In genomic region chr6:118015971-118016370, GRCm38 (mm10) we compare ENCODE assay signal across 11 mouse cellular contexts. TPM values are rescaled to one million over a fixed set of nuclear protein-coding genes. Genes with fewer than 3 reads are reported as not detected.
DNase-seq lines count a peak whose midpoint lies in the region; ATAC-seq and TF ChIP-seq lines count a peak whose summit lies in the region.
"Had no signal": no experiment of that assay in that cellular context is flagged by ENCODE, and none has a peak within 500 bp of the region (broad histone marks: within the 10 kb centered on the region; RNA-seq: fewer than 3 reads in every experiment).

No protein-coding gene starts in this region.

- TF ChIP-seq POLR2A in brain, embryonic 14.5 days (IDR thresholded peaks at IDR 0.05; ENCODE audit: borderline replicate concordance, extremely low read depth, insufficient read depth, insufficient read length, poor library complexity, severe bottlenecking): no peak
- no peak for TF ChIP-seq POLR2A in lung, adult 2 months (IDR thresholded peaks at IDR 0.05; ENCODE audit: borderline replicate concordance, extremely low read depth, low read depth, low read length)

- H3K27me3 ChIP-seq in forebrain, embryonic 13.5 days: peaks cover 30% of the 10 kb centered on the region
- no peaks in the 10 kb centered on the region for H3K27me3 ChIP-seq in midbrain, postnatal 0 days (ENCODE audit: insufficient read depth, low read length)

- H3K27ac ChIP-seq in forebrain, embryonic 13.5 days: peak overlapping the region; percentile 40; the same call in 1 of the 2 replicates
- peak overlapping the region; percentile 77 for H3K27ac ChIP-seq in midbrain, postnatal 0 days (ENCODE audit: low read depth, low read length)
- H3K27ac ChIP-seq: lung, embryonic 15.5 days had no signal

- no peaks in the 10 kb centered on the region for H3K36me3 ChIP-seq in forebrain, embryonic 13.5 days (ENCODE audit: poor library complexity, severe bottlenecking)
- H3K36me3 ChIP-seq in midbrain, postnatal 0 days (ENCODE audit: insufficient read depth, low read length): no peaks in the 10 kb centered on the region
- H3K36me3 ChIP-seq: lung, embryonic 15.5 days had no signal

- no peaks in the 10 kb centered on the region for H3K9me3 ChIP-seq in forebrain, embryonic 13.5 days (replicated peaks)
- H3K9me3 ChIP-seq in midbrain, postnatal 0 days (ENCODE audit: low read length): no peaks in the 10 kb centered on the region
- H3K9me3 ChIP-seq: lung, embryonic 15.5 days had no signal

- peaks cover 25% of the 10 kb centered on the region for H3K4me1 ChIP-seq in forebrain, embryonic 13.5 days
- H3K4me1 ChIP-seq in midbrain, postnatal 0 days (ENCODE audit: insufficient read depth, low read length): peaks cover 40% of the 10 kb centered on the region
- no peaks in the 10 kb centered on the region; the same call in 1 of the 2 replicates for H3K4me1 ChIP-seq in lung, adult 2 months (ENCODE audit: control insufficient read depth, insufficient read depth, low read length)

- no peak for TF ChIP-seq CTCF in brain, embryonic 14.5 days (IDR thresholded peaks at IDR 0.05; ENCODE audit: borderline replicate concordance, extremely low read depth, insufficient read depth, insufficient read length)
- no peak for TF ChIP-seq CTCF in midbrain, postnatal 0 days (IDR thresholded peaks at IDR 0.05)
- TF ChIP-seq CTCF in lung, adult 2 months (IDR thresholded peaks at IDR 0.05; ENCODE audit: insufficient read depth, low read length): no peak

- ATAC-seq in forebrain, embryonic 13.5 days: peak; percentile 78
- peak; percentile 75 for ATAC-seq in midbrain, postnatal 0 days (ENCODE audit: low FRiP score)
- ATAC-seq in granulocyte monocyte progenitor cell, adult 5-6 weeks (replicated peaks; ENCODE audit: poor library complexity, severe bottlenecking): no peak

- peak; percentile 88 for DNase-seq in brain, embryonic 14.5 days (ENCODE audit: low read depth)
- peak; percentile 62 to 67 for DNase-seq in layer of hippocampus, adult 8-10 months (ENCODE audit: low spot score in 2 of 2)
- DNase-seq in midbrain, postnatal 0 days (ENCODE audit: low spot score): peak; percentile 81
- DNase-seq in urinary bladder, postnatal 25 days (ENCODE audit: low spot score): no peak
- no peak for DNase-seq in thymus, postnatal 10 days (ENCODE audit: low spot score in 2 of 2)
- DNase-seq in lung, adult 2 months: no peak
- DNase-seq: thymus, postnatal 25 days had no signal

- no peak overlapping the region for H3K9ac ChIP-seq in forebrain, embryonic 13.5 days
- no peak overlapping the region for H3K9ac ChIP-seq in midbrain, postnatal 0 days (replicated peaks; ENCODE audit: low read length, poor library complexity, severe bottlenecking)
- H3K9ac ChIP-seq: lung, embryonic 15.5 days had no signal

- no peak overlapping the region for H3K4me2 ChIP-seq in forebrain, embryonic 13.5 days
- 0 out of 2 replicates have a peak overlapping the region, but pooled peaks have one; percentile 12 for H3K4me2 ChIP-seq in midbrain, postnatal 0 days (ENCODE audit: low read depth, low read length, poor library complexity, severe bottlenecking)
- H3K4me2 ChIP-seq: lung, embryonic 15.5 days had no signal

- no peak overlapping the region for H3K4me3 ChIP-seq in forebrain, embryonic 13.5 days
- no peak overlapping the region for H3K4me3 ChIP-seq in midbrain, postnatal 0 days (ENCODE audit: low read depth, low read length)
- H3K4me3 ChIP-seq in lung, adult 2 months (replicated peaks; ENCODE audit: extremely low read depth, low read depth, low read length): no peak overlapping the region
- H3K4me3 ChIP-seq: lung, embryonic 15.5 days had no signal

- 42% methylated on average over 3 of the region's 3 CpGs for WGBS in forebrain, embryonic 13.5 days
- 25% methylated on average over 3 of the region's 3 CpGs for WGBS in midbrain, postnatal 0 days
- WGBS in lung, adult 2 months: 77% methylated on average over 3 of the region's 3 CpGs

RNA-seq across cellular contexts. Expression of gene Rasgef1a, which starts 4.7 kb away (rescaled TPM):
- polyA plus RNA-seq in brain, embryonic 14.5 days (2012; rRNA removed): 5.5 and 5.8 TPM in 2 replicates
- polyA plus RNA-seq in forebrain, embryonic 13.5 days (2015; fragmentation: Nextera tagmentation; extraction: Ambion mirVana): 0.57 and 1.5 TPM in 2 replicates
- 100 to 1,000 TPM; 183 to 212 (median 202) TPM for total RNA-seq in layer of hippocampus, adult 8-10 months (2022)
- total RNA-seq in midbrain, postnatal 0 days (2014; rRNA removed): 23.0 and 25.4 TPM in 2 replicates
- polyA plus RNA-seq in midbrain, postnatal 0 days (2015; fragmentation: Nextera tagmentation; extraction: Ambion mirVana): 10.9 and 11.6 TPM in 2 replicates
- total RNA-seq in granulocyte monocyte progenitor cell, adult 5-6 weeks (2014; fragmentation: Nextera tagmentation): not detected in 2 replicates
- not detected in 2 replicates for total RNA-seq in granulocyte monocyte progenitor cell, adult 5-6 weeks (2017)
- 50.3 and 57.1 TPM in 2 replicates for polyA plus RNA-seq in lung, adult 2 months (2012; rRNA removed)
- total RNA-seq: hematopoietic stem cell, adult 5-6 weeks had no signal

Comparison
In these comparisons a context has a peak if more than half of its experiments do, and no peak if none do; other contexts are left out.
1. DNase-seq: peak in brain, embryonic 14.5 days (single experiment), layer of hippocampus, adult 8-10 months (2 of 2) and midbrain, postnatal 0 days (single experiment); none in urinary bladder, postnatal 25 days (single experiment), thymus, postnatal 10 days (0 of 2) and lung, adult 2 months (single experiment).